Mouse (Mus musculus) kidney, adult 2 months (tissue): ENCODE measurements around the gene Cym. TPM values are rescaled to one million over a fixed set of nuclear protein-coding genes. Genes with fewer than 3 reads are reported as not detected.

Source experiments
- DNase-seq: peaks from one replicate; pipeline ENCODE4 v3.0.0; 2021
- H3K27ac ChIP-seq: fragments of 200-500 bp; 2 replicates; pipeline ENCODE4 v1.5.1; 2012; ENCODE audit warnings: low read depth, low read length, control low read depth, inconsistent platforms; ENCODE audit not compliant: insufficient read depth
- H3K27me3 ChIP-seq: fragments of 200-500 bp; replicated peaks from 2 replicates; pipeline ENCODE4 v1.6.1; 2012; ENCODE audit warnings: mild to moderate bottlenecking, moderate library complexity, low read length, inconsistent platforms; ENCODE audit not compliant: control insufficient read depth, insufficient read depth
- H3K36me3 ChIP-seq: fragments of 200-500 bp; 2 replicates; pipeline ENCODE4 v1.6.1; 2012; ENCODE audit warnings: mild to moderate bottlenecking, moderate library complexity, low read length, inconsistent platforms; ENCODE audit not compliant: control insufficient read depth, insufficient read depth
- H3K4me1 ChIP-seq: fragments of 200-500 bp; 2 replicates; pipeline ENCODE4 v1.6.1; 2011; ENCODE audit warnings: low read length; ENCODE audit not compliant: control insufficient read depth, insufficient read depth
- H3K4me3 ChIP-seq: fragments of 200-500 bp; 2 replicates; pipeline ENCODE4 v1.5.1; 2011; ENCODE audit warnings: mild to moderate bottlenecking, low read depth, low read length, control low read depth; ENCODE audit not compliant: insufficient read depth
- CTCF ChIP-seq: fragments of 200-500 bp; conservative IDR thresholded peaks from 2 replicates; pipeline ENCODE4 v1.5.1; 2011; ENCODE audit warnings: low read depth, mild to moderate bottlenecking, control low read depth, low read length, moderate library complexity, mixed read lengths; ENCODE audit not compliant: insufficient read depth, insufficient read length
- POLR2A ChIP-seq: fragments of 200-500 bp; IDR thresholded peaks from one replicate; pipeline ENCODE4 v1.6.1; 2011; ENCODE audit warnings: low read depth, low read length, control low read depth
- WGBS: fragments of 180-500 bp; shearing (Covaris S2); methylation state at CpG from one replicate; pipeline ENCODE4 v1.1.7; 2018; 5-methylcytosine and 5-hydroxymethylcytosine counted together
- polyA plus RNA-seq: library from polyadenylated mRNA; depleted of rRNA; stranded (reverse); fragments of >200 nt; gene quantifications from 2 replicates; pipeline ENCODE4 v1.2.3, GENCODE M21; 2012; rRNA removed

Cym gene
- polyA plus RNA-seq, 1 experiment = 1.9 TPM

DNA sequence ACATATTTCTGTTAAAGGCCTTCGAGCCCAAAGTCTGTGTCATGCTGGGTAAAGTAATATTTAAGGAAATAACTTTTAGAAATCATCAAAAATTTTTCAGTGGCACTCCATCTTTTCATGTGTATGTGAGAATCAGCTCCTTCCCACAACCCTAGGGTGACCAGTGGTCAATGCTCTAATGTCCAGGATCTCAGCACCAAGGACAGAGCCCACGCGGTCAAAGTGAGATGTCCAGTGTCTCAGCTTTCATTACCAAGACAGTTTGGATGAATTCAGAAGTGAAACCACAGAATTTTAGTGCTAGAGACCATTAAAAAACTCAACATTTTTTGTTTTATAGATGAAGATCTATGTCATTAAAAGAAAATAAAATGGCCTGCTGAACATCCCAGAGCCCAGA lies 49.6 kb downstream of the Cym start:
- no peaks in the 10 kb centered on the region for H3K36me3 ChIP-seq
- H3K4me3 ChIP-seq = no peak overlapping the region
- no peak overlapping the region for H3K27ac ChIP-seq
- peaks cover 2% of the 10 kb centered on the region; the same call in 1 of the 2 replicates for H3K27me3 ChIP-seq
- DNase-seq = no peak
- TF ChIP-seq POLR2A (no peak), CTCF (no peak)
- WGBS = 56% methylated on average over 3 of the region's 3 CpGs
- no peaks in the 10 kb centered on the region for H3K4me1 ChIP-seq

DNA sequence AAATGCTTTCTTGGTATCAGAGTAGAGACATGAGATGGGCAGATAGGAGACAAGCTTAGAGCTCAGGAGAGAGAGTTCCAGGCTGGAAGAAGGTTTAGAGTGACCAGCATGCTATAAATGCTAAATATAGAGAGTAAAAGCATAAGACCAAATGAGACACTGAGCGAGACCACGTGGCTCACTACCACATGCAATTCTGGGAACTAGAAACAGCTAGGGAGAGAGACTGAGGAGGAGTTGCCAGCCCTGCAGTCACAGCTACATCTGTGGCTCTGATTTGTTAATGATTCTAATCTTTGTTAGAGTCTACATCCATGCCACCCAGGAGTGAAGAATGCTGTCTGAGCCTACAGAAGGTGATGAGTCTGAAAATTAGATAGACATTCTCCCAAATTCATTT lies 52.0 kb downstream of the Cym start:
- TF ChIP-seq CTCF = no peak
- no peak for TF ChIP-seq POLR2A
- Histone ChIP-seq H3K27ac (no peak overlapping the region), H3K4me1 (no peaks in the 10 kb centered on the region), H3K36me3 (no peaks in the 10 kb centered on the region), H3K4me3 (no peak overlapping the region), H3K27me3 (peaks cover 2% of the 10 kb centered on the region; the same call in 1 of the 2 replicates)
- WGBS = 63% methylated on average over 2 of the region's 2 CpGs
- no peak for DNase-seq

- Histone ChIP-seq H3K27me3 (no peaks in the 10 kb centered on the region), H3K36me3 (no peaks in the 10 kb centered on the region), H3K27ac (no peak overlapping the region), H3K4me1 (no peaks in the 10 kb centered on the region), H3K4me3 (no peak overlapping the region)
- no peak for DNase-seq
- TF ChIP-seq CTCF (no peak), POLR2A (no peak)
- WGBS = 85% methylated on average over 2 of the region's 2 CpGs
These were observed 58.8 kb downstream of the Cym start for GRCm38 (mm10) chr3:107162741-107163140.

Other genes starting within 250 kb of the Cym start
- 0.49 and 1.1 TPM in 2 replicates for gene Kcna3, start 185.6 kb downstream of the Cym start, polyA plus RNA-seq
- 0.23 and 0.34 TPM in 2 replicates for gene Kcna2, start 120.6 kb downstream of the Cym start, polyA plus RNA-seq
- gene Kcna10, start 38.7 kb downstream of the Cym start, polyA plus RNA-seq = not detected in 2 replicates
- not detected in 2 replicates for gene A630076J17Rik, start 8.9 kb upstream of the Cym start, polyA plus RNA-seq
- gene Prok1, start 18.0 kb upstream of the Cym start, polyA plus RNA-seq = 10.8 and 12.8 TPM in 2 replicates
- 225 and 280 TPM in 2 replicates for gene Lamtor5, start 57.1 kb upstream of the Cym start, polyA plus RNA-seq
- gene Slc16a4, start 69.5 kb upstream of the Cym start, polyA plus RNA-seq = 48.2 and 50.8 TPM in 2 replicates
- gene Rbm15, start 111.9 kb upstream of the Cym start, polyA plus RNA-seq = 6.2 and 6.4 TPM in 2 replicates
- gene Kcnc4, start 237.8 kb upstream of the Cym start, polyA plus RNA-seq = 0.20 and 0.78 TPM in 2 replicates